Mouse (Mus musculus) kidney, postnatal 25 days (tissue): Measurements from ENCODE around the gene Tmcc3.

ENCODE experiments used
- DNase-seq, 2 experiments: peaks; one replicate each; pipeline ENCODE4 v3.0.0; 2021; ENCODE audit warnings: mixed read lengths in 2 of 2

Tmcc3 gene

GRCm38 (mm10) chr10:94371293-94371692 is 59.5 kb downstream of the Tmcc3 start:
- no peak for DNase-seq

- DNase-seq = no peak
These were observed 65.2 kb downstream of the Tmcc3 start for GRCm38 (mm10) chr10:94376941-94377340.

GRCm38 (mm10) chr10:94377844-94378243 is 66.1 kb downstream of the Tmcc3 start:
- DNase-seq = peak in 1 of 2 experiments; percentile 6

GRCm38 (mm10) chr10:94378383-94378782 is 66.6 kb downstream of the Tmcc3 start:
- DNase-seq = peak; percentile 84 to 91

- no peak for DNase-seq
These were observed 68.3 kb downstream of the Tmcc3 start for GRCm38 (mm10) chr10:94380082-94380481.

GRCm38 (mm10) chr10:94380662-94381392 is 69.1 kb downstream of the Tmcc3 start:
- DNase-seq = peak; percentile 78 to 90

GRCm38 (mm10) chr10:94381393-94381740 is 69.6 kb downstream of the Tmcc3 start:
- DNase-seq = no peak

- no peak for DNase-seq
These were observed 70.9 kb downstream of the Tmcc3 start for GRCm38 (mm10) chr10:94382618-94383017.

GRCm38 (mm10) chr10:94383565-94383964 is 71.8 kb downstream of the Tmcc3 start:
- no peak for DNase-seq

- DNase-seq = no peak
These were observed 77.5 kb downstream of the Tmcc3 start for GRCm38 (mm10) chr10:94389219-94389618.

GRCm38 (mm10) chr10:94391049-94391448 is 79.3 kb downstream of the Tmcc3 start:
- peak; percentile 43 to 54 for DNase-seq

- DNase-seq = no peak
These were observed 82.5 kb downstream of the Tmcc3 start for GRCm38 (mm10) chr10:94394286-94394685.

- peak; percentile 43 to 76 for DNase-seq
These were observed 86.3 kb downstream of the Tmcc3 start for GRCm38 (mm10) chr10:94397833-94398596.

GRCm38 (mm10) chr10:94400895-94401294 is 89.1 kb downstream of the Tmcc3 start:
- DNase-seq = no peak

- peak; percentile 78 to 84 for DNase-seq
These were observed 93.7 kb downstream of the Tmcc3 start for GRCm38 (mm10) chr10:94405456-94405855.

GRCm38 (mm10) chr10:94406821-94407220 is 95.1 kb downstream of the Tmcc3 start:
- DNase-seq = no peak

- DNase-seq = peak; percentile 83 to 85
These were observed 96.8 kb downstream of the Tmcc3 start for GRCm38 (mm10) chr10:94408356-94409146.

GRCm38 (mm10) chr10:94409661-94410060 is 97.9 kb downstream of the Tmcc3 start:
- no peak for DNase-seq

GRCm38 (mm10) chr10:94411594-94411993 is 99.8 kb downstream of the Tmcc3 start:
- DNase-seq = no peak

GRCm38 (mm10) chr10:94413770-94414651 is 102.3 kb downstream of the Tmcc3 start:
- DNase-seq = peak in 1 of 2 experiments; percentile 5

GRCm38 (mm10) chr10:94415950-94416844 is 104.4 kb downstream of the Tmcc3 start:
- DNase-seq = no peak
